Mouse (Mus musculus): Measurements from ENCODE around the gene Rgs7bp.
"Not testable (repeated sequence)": the region's sequence is repeated elsewhere in the genome, so short reads cannot be mapped to it uniquely, and the experiment has no call there.

The Rgs7bp gene

GRCm38 (mm10) chr13:104937759-104938158 is 117.0 kb downstream of the Rgs7bp start:
- DNase-seq (ENCODE audit: low read depth, low spot score): no peak

- DNase-seq (ENCODE audit: low read depth, low spot score): no peak
Observed at GRCm38 (mm10) chr13:104936586-104936985, 118.1 kb downstream of the Rgs7bp start.

- no peak for DNase-seq (ENCODE audit: low read depth, low spot score)
Observed at GRCm38 (mm10) chr13:104931635-104932532, 122.8 kb downstream of the Rgs7bp start.

GRCm38 (mm10) chr13:104930814-104931213 is 123.9 kb downstream of the Rgs7bp start:
- no peak for DNase-seq (ENCODE audit: low read depth, low spot score)

GRCm38 (mm10) chr13:104918663-104919062 is 136.1 kb downstream of the Rgs7bp start:
- no peak for DNase-seq (ENCODE audit: low read depth, low spot score)

GRCm38 (mm10) chr13:104916771-104917170 is 138.0 kb downstream of the Rgs7bp start:
- DNase-seq (ENCODE audit: low read depth, low spot score): not testable (repeated sequence)

- no peak for DNase-seq (ENCODE audit: low read depth, low spot score)
Observed at GRCm38 (mm10) chr13:104916106-104916505, 138.6 kb downstream of the Rgs7bp start.

GRCm38 (mm10) chr13:104914288-104914895 is 140.3 kb downstream of the Rgs7bp start:
- DNase-seq (ENCODE audit: low read depth, low spot score): no peak

GRCm38 (mm10) chr13:104911626-104912025 is 143.1 kb downstream of the Rgs7bp start:
- not testable (repeated sequence) for DNase-seq (ENCODE audit: low read depth, low spot score)

GRCm38 (mm10) chr13:104911006-104911405 is 143.7 kb downstream of the Rgs7bp start:
- not testable (repeated sequence) for DNase-seq (ENCODE audit: low read depth, low spot score)

- DNase-seq (ENCODE audit: low read depth, low spot score): no peak
Observed at GRCm38 (mm10) chr13:104908691-104909090, 146.0 kb downstream of the Rgs7bp start.
